Mouse (Mus musculus) erythroblast, adult 5-6 weeks (primary cell): ENCODE results near the gene Mef2c. TPM values are rescaled to one million over a fixed set of nuclear protein-coding genes. Genes with fewer than 3 reads are reported as not detected.
A peak's percentile ranks its signal among the peaks of the same experiment; 100 is the strongest.

Source experiments
- ATAC-seq: replicated peaks from 2 replicates; pipeline ENCODE4 v1.8.0; 2016; ENCODE audit warnings: moderate number of reproducible peaks, mild to moderate bottlenecking, moderate TSS enrichment, inconsistent platforms; ENCODE audit not compliant: poor library complexity, low FRiP score, severe bottlenecking
- total RNA-seq, 2 experiments: library from RNA; stranded (forward) in 1 of 2; stranded (reverse) in 1 of 2; fragments of 150-400 nt in 1 of 2; fragments of 200-764, 138-1000 nt in 1 of 2; gene quantifications; 2 replicates each; pipeline versions ENCODE4 v1.2.3 to v1.2.4; 2015 to 2017; ENCODE audit warnings: low replicate concordance in 2 of 2

Mef2c gene
- total RNA-seq, 2 experiments from 2014 or later: 14.1 to 24.4 TPM

GRCm38 (mm10) chr13:83652560-83652959 lies 148.7 kb downstream of the Mef2c start:
- ATAC-seq: no peak

- peak; percentile 60; the same call in 1 of the 2 replicates for ATAC-seq
These were observed 151.3 kb downstream of the Mef2c start for GRCm38 (mm10) chr13:83654889-83655769.

GRCm38 (mm10) chr13:83656094-83656493 lies 152.3 kb downstream of the Mef2c start:
- no peak for ATAC-seq

DNA sequence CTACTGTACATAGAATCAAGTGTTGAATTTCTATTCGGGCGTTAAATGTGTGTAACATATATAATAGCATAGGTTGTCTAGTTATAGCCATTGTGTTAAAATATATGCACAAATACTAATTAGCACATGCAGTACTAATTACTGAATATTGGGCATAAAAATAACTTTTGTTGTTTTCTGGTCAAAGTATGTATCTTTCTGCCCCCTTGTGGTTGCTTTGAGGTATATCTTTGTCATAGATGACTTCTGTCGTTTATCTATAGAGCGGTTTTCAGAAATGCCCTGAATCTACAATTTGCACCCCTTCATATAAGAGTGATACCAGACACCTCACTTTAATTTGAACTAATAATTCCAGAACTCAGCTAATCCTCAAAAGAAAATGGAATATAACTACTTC lies 152.9 kb downstream of the Mef2c start:
- ATAC-seq: no peak

- no peak for ATAC-seq
These were observed 156.9 kb downstream of the Mef2c start for GRCm38 (mm10) chr13:83660722-83661121.

DNA sequence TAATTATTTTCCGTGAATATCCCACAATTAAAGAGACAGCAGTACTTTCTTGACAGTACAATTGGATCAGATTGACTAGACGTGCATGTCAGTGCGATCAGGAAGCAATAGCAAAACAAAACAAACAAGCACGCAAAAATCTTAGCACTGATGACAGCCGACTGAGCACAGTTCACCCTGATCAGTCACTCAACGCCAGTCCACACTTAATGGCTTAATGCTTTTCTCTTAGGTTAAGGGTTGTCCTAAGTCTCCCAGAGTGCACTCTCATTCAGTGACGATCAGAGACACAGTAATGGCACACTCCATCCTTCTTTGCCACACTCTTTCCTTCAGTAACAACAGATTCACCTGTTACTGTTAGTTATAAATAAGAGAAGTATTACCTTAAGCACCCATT lies 157.3 kb downstream of the Mef2c start:
- ATAC-seq: no peak

DNA sequence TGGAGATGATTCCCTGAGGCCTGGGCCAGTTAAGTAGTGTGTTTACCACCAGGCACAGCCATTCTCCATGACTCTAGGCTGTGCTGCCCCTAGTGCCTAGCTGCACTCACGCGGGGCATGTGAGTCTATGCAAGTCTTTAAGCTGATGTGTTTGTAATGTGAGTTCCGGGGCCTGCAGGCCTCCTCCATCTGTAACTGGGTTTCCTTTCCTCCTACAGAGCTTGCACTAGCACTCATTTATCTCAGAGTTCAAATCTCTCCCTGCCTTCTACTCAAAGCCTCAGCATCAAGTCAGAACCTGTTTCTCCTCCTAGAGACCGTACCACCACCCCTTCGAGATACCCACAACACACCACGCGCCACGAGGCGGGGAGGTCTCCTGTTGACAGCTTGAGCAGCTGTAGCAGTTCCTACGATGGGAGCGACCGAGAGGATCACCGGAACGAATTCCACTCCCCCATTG lies 158.3 kb downstream of the Mef2c start:
- ATAC-seq: no peak

DNA sequence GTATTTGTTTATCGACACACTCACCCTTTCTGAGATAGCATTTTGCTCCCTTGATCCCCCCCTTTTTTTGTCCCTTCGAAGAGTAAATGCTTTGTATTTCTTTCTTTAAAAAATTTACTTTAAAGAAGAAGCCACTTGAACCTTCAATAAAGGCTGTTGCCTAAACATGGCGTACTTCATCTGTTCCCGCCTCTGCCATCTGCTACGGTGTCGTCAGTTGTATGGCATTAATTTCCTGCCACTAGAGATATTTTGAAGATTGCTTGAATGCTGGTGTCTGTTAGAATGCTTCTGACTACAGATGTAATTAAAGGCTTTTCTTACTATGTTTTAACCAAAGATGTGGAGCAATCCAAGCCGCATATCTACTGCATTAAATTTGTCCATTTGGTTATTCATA lies 162.3 kb downstream of the Mef2c start:
- ATAC-seq: no peak

- ATAC-seq: no peak
These were observed 163.2 kb downstream of the Mef2c start for GRCm38 (mm10) chr13:83667051-83667450.

DNA sequence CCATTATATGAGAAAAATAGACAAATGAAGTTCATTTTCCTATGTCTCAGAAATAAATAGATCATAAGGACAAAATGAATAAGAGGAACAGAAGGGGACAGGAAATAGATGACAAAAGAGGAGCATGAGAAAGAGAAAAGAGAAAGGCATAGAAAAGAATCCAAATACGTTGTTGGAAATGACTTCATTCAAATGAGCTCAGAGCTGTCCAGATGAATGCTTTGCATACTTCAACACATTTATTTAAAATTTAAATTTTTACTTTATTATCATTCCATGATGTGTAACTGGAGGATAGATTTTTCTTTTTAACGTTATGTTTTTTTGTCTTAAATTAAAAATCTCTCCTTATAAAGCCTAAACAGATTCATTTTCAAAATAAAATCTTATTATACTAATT lies 203.8 kb downstream of the Mef2c start:
- no peak for ATAC-seq

- no peak for ATAC-seq
These were observed 209.0 kb downstream of the Mef2c start for GRCm38 (mm10) chr13:83712778-83713380.

GRCm38 (mm10) chr13:83713661-83714291 lies 209.9 kb downstream of the Mef2c start:
- no peak for ATAC-seq

DNA sequence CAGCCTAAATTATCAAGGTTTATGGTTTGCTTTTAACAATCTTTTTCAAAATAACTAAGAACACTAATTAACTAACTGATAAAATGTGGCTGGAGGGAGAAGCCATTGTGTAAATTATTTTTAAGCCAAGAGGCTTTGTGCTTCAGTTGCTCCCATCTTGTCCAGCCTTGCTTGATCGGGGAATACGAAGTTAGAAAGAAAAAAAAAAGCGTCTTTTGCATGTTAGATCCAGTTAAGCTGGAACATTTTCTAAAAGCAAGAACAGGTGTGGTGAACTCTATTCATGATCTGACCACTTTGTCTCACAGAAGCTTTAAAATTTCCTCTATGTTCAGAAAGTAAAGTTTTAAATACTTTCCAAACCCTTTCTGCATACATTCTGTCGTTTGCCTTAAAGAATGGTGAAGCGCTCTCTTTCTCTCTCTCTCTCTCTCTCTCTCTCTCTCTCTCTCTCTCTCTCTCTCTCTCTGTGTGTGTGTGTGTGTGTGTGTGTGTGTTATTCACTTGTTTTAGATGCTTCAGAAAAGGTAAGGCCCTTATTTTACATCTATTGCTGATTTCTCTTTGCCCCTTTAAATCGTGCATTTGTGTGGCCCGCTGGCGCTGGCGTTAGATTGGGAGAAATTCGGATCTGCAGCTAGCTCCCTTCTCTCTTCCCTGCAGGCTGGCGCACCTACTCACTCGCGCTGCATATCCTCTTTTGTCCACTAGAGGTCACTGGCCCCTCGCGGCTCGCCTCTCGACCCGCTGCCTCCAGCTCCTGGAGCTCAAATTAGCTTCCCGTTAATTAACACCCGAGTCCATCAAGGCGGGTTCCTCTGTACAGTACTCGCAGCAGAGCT lies 210.9 kb downstream of the Mef2c start:
- peak; percentile 73 for ATAC-seq

DNA sequence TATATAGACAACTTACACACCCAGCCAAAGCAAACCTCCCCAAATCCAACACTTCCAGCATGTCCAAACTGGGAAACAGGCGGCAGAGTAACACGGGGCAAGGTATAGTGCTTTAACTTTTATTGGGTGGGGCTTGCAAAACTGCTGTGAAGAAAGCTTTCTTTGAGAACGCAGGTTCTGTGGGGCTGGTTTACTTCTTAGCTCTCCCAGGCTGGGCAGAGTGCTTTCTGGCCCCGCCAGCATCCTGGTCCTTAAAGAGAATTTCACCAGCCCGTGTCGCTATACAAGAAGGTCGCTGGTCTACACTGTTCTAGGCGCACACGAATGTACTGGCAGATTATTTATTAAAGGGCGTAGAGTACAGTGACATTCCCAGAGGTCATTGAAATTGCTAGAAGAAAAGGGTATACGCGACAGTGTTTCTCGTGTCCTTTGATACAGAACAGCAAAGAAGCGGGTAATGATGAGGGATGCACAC lies 211.5 kb downstream of the Mef2c start:
- no peak for ATAC-seq

DNA sequence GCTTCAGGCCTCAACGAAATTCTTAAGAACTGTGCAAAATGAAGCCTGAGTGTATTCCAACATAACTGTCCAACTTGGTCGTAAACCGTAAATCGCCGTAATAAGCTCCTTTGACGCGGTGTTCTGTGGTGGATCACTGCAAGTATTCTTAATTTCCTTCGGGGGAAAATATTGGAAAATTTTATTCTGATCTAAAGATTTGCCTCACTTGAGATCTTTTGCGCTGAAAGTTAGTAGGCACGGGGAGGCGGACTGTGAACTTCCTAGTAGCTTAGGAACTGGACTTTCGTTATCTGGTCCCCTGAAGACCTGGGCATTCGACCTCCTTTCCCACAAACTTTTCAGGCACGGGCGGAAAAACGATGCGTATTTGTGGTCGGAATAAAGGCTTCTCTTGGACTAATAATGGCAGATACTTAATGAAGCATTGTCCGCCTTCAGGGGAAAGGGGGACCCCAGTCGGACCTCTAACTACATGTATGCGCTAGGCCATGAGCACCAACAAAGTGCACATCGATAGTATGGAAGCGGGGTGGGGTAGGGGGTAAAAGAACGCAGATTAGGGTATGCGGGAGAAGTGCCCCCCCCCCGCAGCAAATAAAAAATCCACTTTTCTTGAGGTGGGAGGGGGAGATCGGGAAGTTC lies 212.3 kb downstream of the Mef2c start:
- no peak for ATAC-seq
